Mouse (Mus musculus) forebrain, postnatal 0 days (tissue): ENCODE measurements at regions not wholly inside any gene's neighbourhood (a gene's known extent, or its start where the extent isn't known, plus 50 kb on each side); places are given as distances from the start of the nearest gene placed in this dataset.

Experiments
- ATAC-seq: fragments of 200-750 bp; cut with Nextera tagmentation; 2 replicates; pipeline ENCODE4 v1.8.0; 2017; ENCODE audit warnings: mild to moderate bottlenecking, moderate library complexity
- DNase-seq: peaks from one replicate; pipeline ENCODE4 v3.0.0-alpha.2; 2015
- H3K27ac ChIP-seq: fragments of 300-500 bp; sonication (generic); 2 replicates; pipeline ENCODE4 v1.5.1; 2014; ENCODE audit warnings: low read depth, mild to moderate bottlenecking, antibody characterized with exemption, low read length, moderate library complexity, mixed read lengths
- H3K27me3 ChIP-seq: fragments of 300-500 bp; sonication (generic); 2 replicates; pipeline ENCODE4 v1.6.1; 2014; ENCODE audit warnings: mild to moderate bottlenecking, low read length, mixed read lengths; ENCODE audit not compliant: insufficient read depth
- H3K36me3 ChIP-seq: fragments of 300-500 bp; sonication (generic); 2 replicates; pipeline ENCODE4 v1.6.1; 2014; ENCODE audit warnings: mild to moderate bottlenecking, moderate library complexity; ENCODE audit not compliant: insufficient read depth
- H3K4me1 ChIP-seq: fragments of 300-500 bp; sonication (generic); 2 replicates; pipeline ENCODE4 v1.6.1; 2014; ENCODE audit warnings: antibody characterized with exemption; ENCODE audit not compliant: insufficient read depth
- H3K4me2 ChIP-seq: fragments of 300-500 bp; sonication (generic); 2 replicates; pipeline ENCODE4 v1.6.1; 2014; ENCODE audit warnings: low read depth, mild to moderate bottlenecking, moderate library complexity
- H3K4me3 ChIP-seq: fragments of 300-500 bp; sonication (generic); 2 replicates; pipeline ENCODE4 v1.5.1; 2014; ENCODE audit warnings: low read depth, low read length, mixed read lengths
- H3K9ac ChIP-seq: fragments of 300-500 bp; sonication (generic); 2 replicates; pipeline ENCODE4 v1.6.1; 2014; ENCODE audit warnings: mild to moderate bottlenecking
- H3K9me3 ChIP-seq: fragments of 300-500 bp; sonication (generic); 2 replicates; pipeline ENCODE4 v1.6.1; 2016; ENCODE audit warnings: low read length
- CTCF ChIP-seq: sonication (generic); IDR thresholded peaks from 2 replicates; pipeline ENCODE4 v1.5.1; 2016; ENCODE audit warnings: antibody characterized with exemption, control low read depth, low read depth
- WGBS: fragments of 180-500 bp; shearing (Covaris S2); extraction: QIAGEN DNeasy Blood & Tissue Kit; methylation state at CpG from one replicate; pipeline ENCODE4 v1.1.7; 2014; 5-methylcytosine and 5-hydroxymethylcytosine counted together

DNA sequence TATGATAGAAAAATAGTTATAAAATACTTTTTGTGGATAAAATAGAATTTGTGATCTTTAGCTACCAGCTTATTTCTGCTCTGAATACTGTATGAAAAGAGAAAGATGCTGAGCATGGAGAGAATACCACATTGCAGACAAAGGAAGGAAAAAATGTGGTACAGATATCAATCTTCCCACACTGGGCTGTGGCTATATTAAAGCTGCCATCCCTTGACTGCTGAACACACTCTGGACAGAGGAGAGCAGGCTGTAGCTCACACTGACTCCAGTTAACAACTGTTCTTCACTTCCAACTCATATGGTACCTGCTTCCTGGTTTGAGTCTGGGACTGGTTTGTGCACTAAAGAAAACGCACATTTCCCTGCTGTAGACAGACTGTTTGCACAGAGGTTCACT, 76.7 kb upstream of the Try4 start:
- Histone ChIP-seq H3K27ac (no peak overlapping the region), H3K36me3 (no peaks in the 10 kb centered on the region), H3K4me1 (no peaks in the 10 kb centered on the region), H3K9ac (no peak overlapping the region), H3K4me3 (no peak overlapping the region), H3K27me3 (no peaks in the 10 kb centered on the region), H3K4me2 (no peak overlapping the region), H3K9me3 (no peaks in the 10 kb centered on the region)
- TF ChIP-seq CTCF = no peak
- no peak for ATAC-seq
- no peak for DNase-seq
- 76% methylated on average over 1 of the region's 1 CpGs for WGBS

DNA sequence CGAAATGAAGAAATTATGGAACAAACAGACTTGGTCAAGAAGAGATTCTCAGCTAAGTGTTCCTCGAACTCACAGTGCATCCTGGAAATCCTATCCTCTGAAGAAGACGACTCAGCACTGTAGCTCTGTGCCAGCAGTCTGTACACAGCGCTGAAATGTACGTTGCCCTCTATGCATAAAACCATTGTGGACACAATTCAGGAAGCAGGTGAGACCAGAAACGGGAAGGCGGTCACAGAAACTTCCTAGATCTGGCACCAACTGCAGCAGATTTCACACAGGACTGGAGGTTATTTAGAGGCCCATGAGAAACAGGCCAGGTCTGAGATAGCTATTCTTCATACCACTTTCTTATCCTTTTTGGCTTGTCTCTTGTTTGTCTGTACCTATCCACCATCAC, 83.7 kb upstream of the Try4 start:
- DNase-seq (no peak), ATAC-seq (no peak)
- Histone ChIP-seq H3K4me3 (no peak overlapping the region), H3K4me1 (no peaks in the 10 kb centered on the region), H3K9ac (no peak overlapping the region), H3K36me3 (no peaks in the 10 kb centered on the region), H3K9me3 (no peaks in the 10 kb centered on the region), H3K27ac (no peak overlapping the region), H3K27me3 (no peaks in the 10 kb centered on the region), H3K4me2 (no peak overlapping the region)
- WGBS = 87% methylated on average over 7 of the region's 7 CpGs
- no peak for TF ChIP-seq CTCF

DNA sequence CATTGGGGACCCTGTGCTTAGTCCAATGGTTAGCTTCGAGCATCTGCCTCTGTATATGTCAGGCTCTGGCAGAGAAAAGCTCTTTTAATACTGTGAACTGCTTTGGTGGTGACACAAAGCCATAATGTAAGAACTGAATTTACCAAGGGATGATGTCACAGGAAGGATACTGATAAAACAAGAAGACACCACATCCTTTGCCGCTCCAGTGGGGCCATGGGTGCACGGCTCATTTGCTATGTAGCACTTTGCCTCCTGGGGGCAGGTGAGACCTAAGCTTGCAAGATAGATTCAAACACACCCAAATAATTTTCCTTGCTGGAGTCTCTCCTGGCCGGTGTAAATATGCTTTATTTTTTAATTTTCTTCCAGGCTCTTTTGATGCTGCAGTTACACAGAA, 86.2 kb upstream of the Try4 start:
- no peak for ATAC-seq
- no peak overlapping the region for H3K9ac ChIP-seq
- H3K4me3 ChIP-seq = no peak overlapping the region
- 89% methylated on average over 4 of the region's 4 CpGs for WGBS
- H3K4me2 ChIP-seq = no peak overlapping the region
- no peaks in the 10 kb centered on the region for H3K27me3 ChIP-seq
- H3K4me1 ChIP-seq = no peaks in the 10 kb centered on the region
- DNase-seq = no peak
- no peak for TF ChIP-seq CTCF
- no peaks in the 10 kb centered on the region for H3K9me3 ChIP-seq
- H3K36me3 ChIP-seq = no peaks in the 10 kb centered on the region
- H3K27ac ChIP-seq = no peak overlapping the region

DNA sequence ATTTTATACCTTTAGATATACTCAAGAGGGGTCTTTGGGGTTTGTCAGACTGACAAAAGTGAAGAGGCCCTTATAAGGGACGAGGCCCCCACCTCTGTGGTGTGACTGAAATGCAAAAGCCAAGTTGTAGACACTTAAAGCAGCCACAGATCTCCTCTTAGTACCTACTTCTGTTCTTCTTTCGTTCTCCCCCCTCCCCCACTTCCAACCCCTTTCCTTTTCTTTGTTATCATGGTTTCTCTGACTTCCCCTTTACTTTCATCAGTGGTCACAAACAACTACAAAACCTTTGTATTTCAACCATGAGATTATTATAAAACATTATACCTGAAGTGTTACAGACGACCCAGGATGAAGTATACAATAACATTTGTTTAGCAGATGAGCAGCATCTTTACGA, 96.2 kb upstream of the Try4 start:
- Histone ChIP-seq H3K9ac (no peak overlapping the region), H3K27ac (no peak overlapping the region), H3K27me3 (no peaks in the 10 kb centered on the region), H3K4me3 (no peak overlapping the region), H3K9me3 (no peaks in the 10 kb centered on the region), H3K4me1 (no peaks in the 10 kb centered on the region), H3K4me2 (no peak overlapping the region), H3K36me3 (no peaks in the 10 kb centered on the region)
- DNase-seq = no peak
- no peak for TF ChIP-seq CTCF
- 73% methylated on average over 4 of the region's 4 CpGs for WGBS
- no peak for ATAC-seq

DNA sequence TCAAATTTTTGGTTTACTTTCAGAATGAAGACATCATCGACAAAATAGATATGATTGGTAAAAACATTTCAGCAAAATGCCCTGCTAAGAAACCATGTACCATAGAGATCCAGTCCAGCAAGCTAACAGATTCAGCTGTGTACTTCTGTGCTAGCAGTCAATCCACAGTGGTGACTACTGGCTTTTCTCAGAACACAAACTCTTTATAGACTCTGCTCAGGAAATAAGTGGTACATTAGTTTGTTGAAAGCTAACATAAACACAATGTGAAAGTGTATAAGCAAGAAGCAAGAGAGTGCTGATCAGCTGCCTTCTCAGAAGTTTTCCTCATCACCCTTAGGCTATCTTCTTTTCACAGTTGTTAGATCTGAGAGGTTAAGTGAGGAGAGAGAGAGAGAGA, 99.2 kb upstream of the Try4 start:
- 93% methylated on average over 1 of the region's 1 CpGs for WGBS

DNA sequence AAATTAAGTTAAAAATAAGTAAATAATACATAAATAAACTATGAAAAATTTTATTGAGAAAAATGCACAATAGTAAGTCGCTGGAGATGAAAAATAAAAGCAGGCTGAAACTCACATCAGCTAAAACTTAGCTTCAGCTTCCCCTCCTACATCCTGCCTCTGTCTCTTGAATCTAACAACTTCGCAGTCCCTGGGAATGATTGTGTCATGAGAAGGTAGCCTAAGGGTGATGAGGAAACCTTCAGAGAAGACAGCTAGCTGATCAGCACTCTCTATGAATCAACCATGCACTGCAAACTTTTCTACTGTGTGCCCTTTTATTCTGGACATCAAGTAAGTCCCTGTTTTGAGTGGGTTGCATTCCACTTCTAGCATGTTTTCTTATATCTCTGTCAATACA, 99.8 kb upstream of the Try4 start:
- Histone ChIP-seq H3K36me3 (no peaks in the 10 kb centered on the region), H3K27me3 (no peaks in the 10 kb centered on the region), H3K9ac (no peak overlapping the region), H3K27ac (no peak overlapping the region), H3K9me3 (no peaks in the 10 kb centered on the region), H3K4me3 (no peak overlapping the region), H3K4me2 (no peak overlapping the region), H3K4me1 (no peaks in the 10 kb centered on the region)
- no peak for TF ChIP-seq CTCF
- WGBS = 83% methylated on average over 2 of the region's 2 CpGs
- ATAC-seq = no peak
- no peak for DNase-seq

More for the DNA sequence above, 99.2 kb upstream of the Try4 start:
- ATAC-seq = no peak
- DNase-seq = no peak
- Histone ChIP-seq H3K27ac (no peak overlapping the region), H3K9ac (no peak overlapping the region), H3K9me3 (no peaks in the 10 kb centered on the region), H3K27me3 (no peaks in the 10 kb centered on the region), H3K4me3 (no peak overlapping the region), H3K36me3 (no peaks in the 10 kb centered on the region), H3K4me1 (no peaks in the 10 kb centered on the region), H3K4me2 (no peak overlapping the region)
- TF ChIP-seq CTCF = no peak

DNA sequence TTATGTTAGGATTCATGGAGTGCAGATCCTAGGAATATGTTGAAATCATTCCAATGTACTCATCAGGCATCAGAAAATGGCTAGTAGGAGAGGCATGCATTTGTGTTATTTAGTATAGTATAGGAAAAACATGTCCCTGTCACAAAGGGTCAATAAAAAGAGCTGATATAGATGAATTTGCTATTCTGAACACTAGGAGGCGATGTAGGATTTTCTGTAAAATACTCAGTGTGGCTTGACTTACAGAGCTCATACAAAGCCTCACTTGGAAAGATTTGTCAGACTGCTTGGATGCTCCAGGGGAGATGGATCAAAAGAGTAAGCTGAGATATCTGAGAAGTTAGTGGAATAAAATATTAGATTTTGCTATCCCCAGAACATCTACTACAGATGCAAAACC, 107.6 kb upstream of the Try4 start:
- peak; percentile 43 for TF ChIP-seq CTCF
- no peak overlapping the region for H3K27ac ChIP-seq
- H3K27me3 ChIP-seq = no peaks in the 10 kb centered on the region
- no peaks in the 10 kb centered on the region for H3K9me3 ChIP-seq
- no peak overlapping the region for H3K4me2 ChIP-seq
- H3K4me1 ChIP-seq = no peaks in the 10 kb centered on the region
- ATAC-seq (no peak), DNase-seq (peak; percentile 4)
- H3K9ac ChIP-seq = no peak overlapping the region
- H3K4me3 ChIP-seq = no peak overlapping the region
- no peaks in the 10 kb centered on the region for H3K36me3 ChIP-seq
- 46% methylated on average over 1 of the region's 1 CpGs for WGBS

DNA sequence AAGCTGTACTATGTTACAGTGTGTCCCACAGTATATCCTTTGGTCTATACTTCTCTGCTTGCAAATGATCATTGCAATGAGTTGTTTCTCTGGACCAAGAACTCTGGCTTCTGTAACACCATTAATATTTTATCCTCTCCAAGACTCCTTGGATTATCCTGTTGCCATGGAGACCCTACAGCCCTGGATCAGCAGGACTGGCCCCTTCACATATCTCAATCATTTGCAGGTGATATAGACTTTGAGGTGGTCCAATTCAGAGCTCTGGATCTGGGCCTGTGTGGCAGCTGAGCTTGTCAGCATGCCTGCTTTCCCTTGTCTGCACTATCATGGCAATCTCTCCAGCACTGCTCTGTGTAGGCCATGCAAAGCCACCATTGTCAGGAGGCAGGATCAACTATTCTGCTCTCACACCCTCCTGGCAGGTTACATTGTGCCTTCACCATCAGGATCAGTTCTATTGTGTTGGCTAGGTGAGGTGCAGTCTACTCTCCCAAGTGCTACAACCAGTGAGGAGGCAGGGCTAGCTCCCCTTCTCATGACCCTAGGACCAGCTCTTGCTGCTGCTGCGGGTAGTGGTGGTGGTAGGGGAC, 110.2 kb upstream of the Try4 start:
- Histone ChIP-seq H3K4me3 (no peak overlapping the region), H3K36me3 (no peaks in the 10 kb centered on the region), H3K4me1 (no peaks in the 10 kb centered on the region), H3K27ac (no peak overlapping the region), H3K27me3 (no peaks in the 10 kb centered on the region), H3K4me2 (no peak overlapping the region), H3K9ac (no peak overlapping the region), H3K9me3 (no peaks in the 10 kb centered on the region)
- TF ChIP-seq CTCF = no peak
- 93% methylated on average over 1 of the region's 1 CpGs for WGBS
- ATAC-seq (peak; percentile 48), DNase-seq (no peak)
